In genomic region chr9:75425796-75426391, GRCm38 (mm10) we compare ENCODE assay signal across 26 mouse cellular contexts. TPM values are rescaled to one million over a fixed set of nuclear protein-coding genes. Genes with fewer than 3 reads are reported as not detected.
DNase-seq lines count a peak whose midpoint lies in the region; ATAC-seq and TF ChIP-seq lines count a peak whose summit lies in the region.
"Had no signal": no experiment of that assay in that cellular context is flagged by ENCODE, and none has a peak within 500 bp of the region (broad histone marks: within the 10 kb centered on the region; RNA-seq: fewer than 3 reads in every experiment).

No protein-coding gene starts in this region.

- no peak overlapping the region for H3K9ac ChIP-seq in lung, postnatal 0 days (replicated peaks; ENCODE audit: low read depth)
- H3K9ac ChIP-seq: embryonic facial prominence, embryonic 12.5 days; forebrain, embryonic 13.5 days; hindbrain, embryonic 14.5 days; kidney, embryonic 15.5 days; lung, embryonic 15.5 days had no signal

- peak; percentile 58 for ATAC-seq in lung, postnatal 0 days
- peak; percentile 45 for ATAC-seq in common myeloid progenitor, adult 5-6 weeks (replicated peaks; ENCODE audit: low read depth, poor library complexity, severe bottlenecking)
- peak; percentile 59 for ATAC-seq in megakaryocyte progenitor cell, adult 5-6 weeks (replicated peaks; ENCODE audit: poor library complexity)
- ATAC-seq: forebrain, embryonic 13.5 days had no signal

- peak; percentile 34 for DNase-seq in kidney, adult 2 months
- DNase-seq in kidney, postnatal 36 days = no peak
- DNase-seq in lung, postnatal 0 days (ENCODE audit: low spot score) = peak; percentile 54
- no peak for DNase-seq in lung, adult 2 months
- DNase-seq in frontal cortex, postnatal 10 days (ENCODE audit: low spot score in 2 of 2) = no peak
- DNase-seq in yolk sac, embryonic 10.5 days (ENCODE audit: low spot score) = no peak
- DNase-seq: adrenal gland, postnatal 14 days; B cell, adult 2 months; cerebellum, adult 11 months; cerebellum, postnatal 10 days; gastrocnemius, adult 2 months; heart, postnatal 36 days; thymus, adult 18-20 months; thymus, postnatal 36 days had no signal

- no peak overlapping the region for H3K4me2 ChIP-seq in lung, postnatal 0 days (replicated peaks; ENCODE audit: low read depth, low read length)
- H3K4me2 ChIP-seq: embryonic facial prominence, embryonic 12.5 days; forebrain, embryonic 13.5 days; hindbrain, embryonic 14.5 days; kidney, embryonic 15.5 days; lung, embryonic 15.5 days had no signal

- H3K4me3 ChIP-seq in kidney, adult 2 months (ENCODE audit: insufficient read depth, low read depth, low read length) = no peak overlapping the region
- no peak overlapping the region for H3K4me3 ChIP-seq in lung, postnatal 0 days (ENCODE audit: low read depth, low read length)
- H3K4me3 ChIP-seq in lung, adult 2 months (replicated peaks; ENCODE audit: extremely low read depth, low read depth, low read length) = no peak overlapping the region
- H3K4me3 ChIP-seq: embryonic facial prominence, embryonic 12.5 days; erythroblast, embryonic 14.5 days; forebrain, embryonic 13.5 days; gastrocnemius, adult 2 months; kidney, embryonic 15.5 days; layer of hippocampus, adult 2 months; limb, embryonic 10.5 days; lung, embryonic 15.5 days; midbrain, embryonic 10.5 days had no signal

- H3K27me3 ChIP-seq in kidney, adult 2 months (replicated peaks; ENCODE audit: control insufficient read depth, insufficient read depth, low read length) = no peaks in the 10 kb centered on the region
- H3K27me3 ChIP-seq in lung, postnatal 0 days (replicated peaks; ENCODE audit: insufficient read depth, low read length) = no peaks in the 10 kb centered on the region
- H3K27me3 ChIP-seq: embryonic facial prominence, embryonic 12.5 days; forebrain, embryonic 13.5 days; kidney, embryonic 15.5 days; lung, embryonic 15.5 days had no signal

- no peaks in the 10 kb centered on the region for H3K4me1 ChIP-seq in kidney, adult 2 months (ENCODE audit: control insufficient read depth, insufficient read depth, low read length)
- H3K4me1 ChIP-seq in lung, postnatal 0 days (ENCODE audit: insufficient read depth, low read depth, low read length) = no peaks in the 10 kb centered on the region
- no peaks in the 10 kb centered on the region for H3K4me1 ChIP-seq in lung, adult 2 months (ENCODE audit: control insufficient read depth, insufficient read depth, low read length)
- H3K4me1 ChIP-seq: forebrain, embryonic 13.5 days; lung, embryonic 15.5 days; midbrain, embryonic 10.5 days had no signal

- TF ChIP-seq CTCF in kidney, adult 2 months (conservative IDR thresholded peaks at IDR 0.05; ENCODE audit: insufficient read depth, insufficient read length, low read depth, low read length) = no peak
- no peak for TF ChIP-seq CTCF in lung, postnatal 0 days (IDR thresholded peaks at IDR 0.05)
- TF ChIP-seq CTCF in lung, adult 2 months (IDR thresholded peaks at IDR 0.05; ENCODE audit: insufficient read depth, low read length) = no peak

- 67% methylated on average over 7 of the region's 7 CpGs for WGBS in kidney, adult 2 months
- 61% methylated on average over 7 of the region's 7 CpGs for WGBS in lung, postnatal 0 days
- 66% methylated on average over 7 of the region's 7 CpGs for WGBS in lung, adult 2 months

- no peak overlapping the region for H3K27ac ChIP-seq in kidney, adult 2 months (ENCODE audit: insufficient read depth, low read depth, low read length)
- H3K27ac ChIP-seq in lung, postnatal 0 days (ENCODE audit: low read length) = peak overlapping the region; percentile 32; the same call in 1 of the 2 replicates
- H3K27ac ChIP-seq: embryonic facial prominence, embryonic 12.5 days; forebrain, embryonic 13.5 days; gastrocnemius, adult 2 months; hindbrain, embryonic 14.5 days; kidney, embryonic 15.5 days; layer of hippocampus, adult 2 months; limb, embryonic 10.5 days; lung, embryonic 15.5 days; macrophage; midbrain, embryonic 10.5 days had no signal

- no peaks in the 10 kb centered on the region for H3K9me3 ChIP-seq in lung, postnatal 0 days (ENCODE audit: low read length)
- H3K9me3 ChIP-seq: embryonic facial prominence, embryonic 12.5 days; kidney, embryonic 15.5 days; limb, embryonic 10.5 days; lung, embryonic 15.5 days; midbrain, embryonic 10.5 days had no signal

- TF ChIP-seq EP300 in lung, postnatal 0 days (IDR thresholded peaks at IDR 0.05) = peak; percentile 76; the same call in 1 of the 2 replicates

- no peak for TF ChIP-seq POLR2A in kidney, adult 2 months (IDR thresholded peaks at IDR 0.05; ENCODE audit: low read depth, low read length)
- TF ChIP-seq POLR2A in lung, adult 2 months (IDR thresholded peaks at IDR 0.05; ENCODE audit: borderline replicate concordance, extremely low read depth, low read depth, low read length) = no peak

- no peaks in the 10 kb centered on the region for H3K36me3 ChIP-seq in kidney, adult 2 months (ENCODE audit: control insufficient read depth, insufficient read depth, low read length)
- H3K36me3 ChIP-seq in lung, postnatal 0 days (ENCODE audit: insufficient read depth, low read length) = no peaks in the 10 kb centered on the region
- H3K36me3 ChIP-seq: embryonic facial prominence, embryonic 12.5 days; kidney, embryonic 15.5 days; limb, embryonic 10.5 days; lung, embryonic 15.5 days; midbrain, embryonic 10.5 days had no signal

RNA-seq across cellular contexts. Expression of gene Leo1, which starts 15.4 kb away (rescaled TPM):
- polyA plus RNA-seq in kidney, adult 2 months (2012; rRNA removed) = 2.5 and 3.3 TPM in 2 replicates
- 17.0 and 19.3 TPM in 2 replicates for polyA plus RNA-seq in lung, postnatal 0 days (2015; fragmentation: Nextera tagmentation; extraction: Ambion mirVana)
- 2.5 and 4.1 TPM in 2 replicates for polyA plus RNA-seq in lung, adult 2 months (2012; rRNA removed)
- 52.9 and 59.2 TPM in 2 replicates for total RNA-seq in common myeloid progenitor, adult 5-6 weeks (2017)
- total RNA-seq in megakaryocyte progenitor cell, adult 5-6 weeks (2015) = 20.1 and 24.1 TPM in 2 replicates
- 49.9 and 60.3 TPM in 2 replicates for total RNA-seq in megakaryocyte progenitor cell, adult 5-6 weeks (2017)

RNA-seq across cellular contexts. Expression of gene Mapk6, which starts 16.1 kb away (rescaled TPM):
- polyA plus RNA-seq in kidney, adult 2 months (2012; rRNA removed) = 11.5 and 12.7 TPM in 2 replicates
- polyA plus RNA-seq in lung, postnatal 0 days (2015; fragmentation: Nextera tagmentation; extraction: Ambion mirVana) = 28.0 and 30.5 TPM in 2 replicates
- 14.5 and 25.2 TPM in 2 replicates for polyA plus RNA-seq in lung, adult 2 months (2012; rRNA removed)
- 55.3 and 76.2 TPM in 2 replicates for total RNA-seq in common myeloid progenitor, adult 5-6 weeks (2017)
- 64.2 and 65.1 TPM in 2 replicates for total RNA-seq in megakaryocyte progenitor cell, adult 5-6 weeks (2015)
- total RNA-seq in megakaryocyte progenitor cell, adult 5-6 weeks (2017) = 50.3 and 53.6 TPM in 2 replicates

Comparison
In these comparisons a context has a peak if more than half of its experiments do, and no peak if none do; other contexts are left out.
1. DNase-seq: peak in kidney, adult 2 months (single experiment) and lung, postnatal 0 days (single experiment); none in kidney, postnatal 36 days (0 of 2), lung, adult 2 months (single experiment), frontal cortex, postnatal 10 days (0 of 2) and yolk sac, embryonic 10.5 days (single experiment).
2. Peak in every context shown above with its lines, with median percentiles within 50 percentile points of each other: ATAC-seq.